Mouse (Mus musculus) C2C12 (cell line): ENCODE measurements around the gene Fscn2. TPM values are rescaled to one million over a fixed set of nuclear protein-coding genes. Genes with fewer than 3 reads are reported as not detected.

Source experiments
- H3K27me3 ChIP-seq: one replicate; pipeline ENCODE4 v1.6.1; 2011; ENCODE audit not compliant: control insufficient read depth, insufficient read depth, insufficient read length
- H3K36me3 ChIP-seq: one replicate; pipeline ENCODE4 v1.6.1; 2011; ENCODE audit not compliant: control insufficient read depth, insufficient read depth
- H3K4me3 ChIP-seq: one replicate; pipeline ENCODE4 v1.5.1; 2011; ENCODE audit warnings: mild to moderate bottlenecking, control low read depth; ENCODE audit not compliant: poor library complexity, insufficient read depth, severe bottlenecking
- H3K79me2 ChIP-seq: one replicate; pipeline ENCODE4 v1.6.1; 2011; ENCODE audit not compliant: control insufficient read depth, insufficient read depth
- H3K79me3 ChIP-seq: one replicate; pipeline ENCODE4 v1.6.1; 2011; ENCODE audit warnings: low read depth, control low read depth
- H3ac ChIP-seq: one replicate; pipeline ENCODE3; 2011; ENCODE audit warnings: low read depth; ENCODE audit not compliant: control insufficient read depth, insufficient read length
- CEBPB ChIP-seq: IDR thresholded peaks from one replicate; pipeline ENCODE4 v1.6.1; 2011; ENCODE audit warnings: low read depth, mild to moderate bottlenecking, control low read depth, moderate library complexity
- CTCF ChIP-seq: IDR thresholded peaks from one replicate; pipeline ENCODE4 v1.5.1; 2011; ENCODE audit not compliant: control insufficient read depth, insufficient read depth, insufficient read length
- FOSL1 ChIP-seq: IDR thresholded peaks from one replicate; pipeline ENCODE4 v1.8.0; 2011; ENCODE audit warnings: mild to moderate bottlenecking, low read length; ENCODE audit not compliant: poor library complexity, insufficient read depth, severe bottlenecking
- MAX ChIP-seq: IDR thresholded peaks from one replicate; pipeline ENCODE4 v1.6.1; 2011; ENCODE audit warnings: mild to moderate bottlenecking, control low read depth
- MYOD1 ChIP-seq: IDR thresholded peaks from one replicate; pipeline ENCODE4 v1.6.1; 2011; ENCODE audit warnings: low read depth; ENCODE audit not compliant: control insufficient read depth, insufficient read length
- MYOG ChIP-seq: IDR thresholded peaks from one replicate; pipeline ENCODE4 v1.6.1; 2011; ENCODE audit not compliant: control insufficient read depth, insufficient read length; ENCODE audit errors: extremely low read depth
- USF1 ChIP-seq: IDR thresholded peaks from one replicate; pipeline ENCODE4 v1.6.1; 2011; ENCODE audit warnings: low read depth, mild to moderate bottlenecking, control low read depth, moderate library complexity
- polyA plus RNA-seq: library from polyadenylated mRNA; unstranded; fragments of >200 nt; fragmentation: generic; extraction: Trizol; gene quantifications from one replicate; pipeline ENCODE4 v1.2.1, GENCODE M21; 2012; ENCODE audit warnings: missing spikeins

Fscn2 gene
- polyA plus RNA-seq, 1 experiment, result 0.25 TPM

GRCm38 (mm10) chr11:120377337-120377736 lies 16.0 kb downstream of the Fscn2 start:
- Histone ChIP-seq H3K79me2 (peaks cover 20% of the 10 kb centered on the region), H3K36me3 (peaks cover 58% of the 10 kb centered on the region), H3K27me3 (no peaks in the 10 kb centered on the region), H3ac (peak overlapping the region; percentile 53), H3K4me3 (no peak overlapping the region), H3K79me3 (peaks cover 4% of the 10 kb centered on the region)
- TF ChIP-seq CTCF (no peak), MYOG (no peak), MYOD1 (no peak), USF1 (no peak), FOSL1 (no peak), MAX (no peak), CEBPB (no peak)

GRCm38 (mm10) chr11:120378031-120378610 lies 16.8 kb downstream of the Fscn2 start:
- H3ac ChIP-seq, result peak overlapping the region; percentile 76
- H3K79me2 ChIP-seq, result peaks cover 20% of the 10 kb centered on the region
- peaks cover 4% of the 10 kb centered on the region for H3K79me3 ChIP-seq
- peaks cover 62% of the 10 kb centered on the region for H3K36me3 ChIP-seq
- TF ChIP-seq USF1 (no peak), MYOD1 (no peak), FOSL1 (no peak), CTCF (no peak), MAX (no peak)
- no peaks in the 10 kb centered on the region for H3K27me3 ChIP-seq
- H3K4me3 ChIP-seq, result peak overlapping the region; percentile 69

- Histone ChIP-seq H3K27me3 (no peaks in the 10 kb centered on the region), H3K79me2 (peaks cover 20% of the 10 kb centered on the region), H3K36me3 (peaks cover 64% of the 10 kb centered on the region), H3K4me3 (peak within 1 kb of the TSS; percentile 69), H3ac (peak within 1 kb of the TSS; percentile 76), H3K79me3 (peaks cover 4% of the 10 kb centered on the region)
- TF ChIP-seq USF1 (no peak), CTCF (peak; percentile 55), MAX (peak; percentile 84), CEBPB (no peak), MYOG (no peak), MYOD1 (no peak), FOSL1 (no peak)
Measured at GRCm38 (mm10) chr11:120378611-120379540, 17.5 kb downstream of the Fscn2 start, which contains the start of gene Faap100. TSS of gene Faap100 (minus strand) at chr11:120378764.

- H3ac ChIP-seq, result no peak overlapping the region
- peaks cover 4% of the 10 kb centered on the region for H3K79me3 ChIP-seq
- peaks cover 74% of the 10 kb centered on the region for H3K36me3 ChIP-seq
- peaks cover 20% of the 10 kb centered on the region for H3K79me2 ChIP-seq
- no peak overlapping the region for H3K4me3 ChIP-seq
- H3K27me3 ChIP-seq, result no peaks in the 10 kb centered on the region
- no peak for TF ChIP-seq FOSL1
- TF ChIP-seq USF1, result no peak
- no peak for TF ChIP-seq CTCF
- TF ChIP-seq CEBPB, result no peak
- no peak for TF ChIP-seq MAX
- no peak for TF ChIP-seq MYOD1
- no peak for TF ChIP-seq MYOG
Measured at GRCm38 (mm10) chr11:120380271-120380670, 18.9 kb downstream of the Fscn2 start.

GRCm38 (mm10) chr11:120381157-120381556 lies 19.8 kb downstream of the Fscn2 start:
- TF ChIP-seq MAX (no peak), USF1 (no peak)
- Histone ChIP-seq H3K79me3 (peaks cover 4% of the 10 kb centered on the region), H3ac (no peak overlapping the region), H3K4me3 (no peak overlapping the region), H3K27me3 (no peaks in the 10 kb centered on the region), H3K79me2 (peaks cover 20% of the 10 kb centered on the region), H3K36me3 (peaks cover 76% of the 10 kb centered on the region)

GRCm38 (mm10) chr11:120382509-120382908 lies 21.2 kb downstream of the Fscn2 start:
- no peak overlapping the region for H3ac ChIP-seq
- H3K27me3 ChIP-seq, result no peaks in the 10 kb centered on the region
- peaks cover 3% of the 10 kb centered on the region for H3K79me3 ChIP-seq
- TF ChIP-seq MAX (no peak), CEBPB (no peak), CTCF (no peak), MYOD1 (no peak), FOSL1 (no peak), MYOG (no peak), USF1 (no peak)
- peaks cover 79% of the 10 kb centered on the region for H3K36me3 ChIP-seq
- no peak overlapping the region for H3K4me3 ChIP-seq
- H3K79me2 ChIP-seq, result peaks cover 8% of the 10 kb centered on the region
